Mouse (Mus musculus) T-helper 1 cell (primary cell): ENCODE results near the gene Epb41l4b.

Experiments used
- in situ Hi-C: fragments of 300-600 bp; cut with MboI, MseI; formaldehyde crosslinking; loops from one replicate; pipeline ENCODE4 v1.15.1; 2025; ENCODE audit warnings: high pct_unique_total_duplicates

Gene Epb41l4b

DNA sequence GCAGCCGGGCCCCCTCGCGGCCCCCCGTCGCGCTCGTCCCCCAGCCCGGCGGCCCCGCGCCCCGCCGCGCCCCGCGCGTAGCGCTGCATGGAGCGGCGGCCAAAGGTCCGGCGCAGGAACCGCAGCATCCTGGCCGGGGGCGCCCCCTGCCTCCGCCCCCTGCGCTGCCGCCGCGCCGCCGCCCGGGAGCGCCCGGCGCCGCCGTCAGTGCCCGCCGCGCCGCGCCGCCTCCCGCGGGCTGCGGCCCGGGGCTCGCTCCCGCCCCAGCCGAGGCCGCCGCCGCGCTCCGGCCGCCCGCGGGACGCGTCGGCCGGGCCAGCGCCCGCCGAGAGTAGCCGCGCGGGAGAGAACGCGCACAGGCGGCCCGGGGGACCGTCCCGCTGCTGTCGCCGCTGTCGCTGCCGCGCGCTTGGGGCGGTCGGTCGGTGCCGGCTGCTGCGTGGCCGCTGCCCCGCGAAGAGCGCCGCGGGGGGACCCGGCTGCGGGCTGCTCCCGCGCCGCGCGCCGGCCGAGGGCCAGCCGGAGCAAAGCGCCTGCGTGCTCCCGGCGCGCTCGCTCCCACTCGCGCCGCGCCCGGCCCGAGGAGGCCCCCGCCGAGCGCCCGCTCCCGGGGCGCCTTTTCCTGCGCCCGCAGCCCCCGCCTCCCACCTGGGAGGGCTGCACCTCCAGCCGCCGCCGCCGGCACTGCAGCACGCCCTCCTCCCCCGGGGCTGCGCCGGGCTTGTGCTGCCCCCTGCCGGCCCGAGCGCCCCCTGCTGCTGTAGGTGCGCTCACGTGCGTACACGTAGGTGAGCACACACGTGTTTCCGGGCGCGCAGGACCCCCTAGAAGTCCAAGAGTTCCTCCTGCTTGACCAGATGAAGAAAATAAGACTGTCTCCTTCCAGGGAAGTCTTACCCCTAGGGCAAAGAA lies at the start of gene Epb41l4b:
Gene Epb41l4b (minus strand): TSS at position 412 of the 912 bp plus-strand sequence.
- in situ Hi-C loops: no loop called here

DNA sequence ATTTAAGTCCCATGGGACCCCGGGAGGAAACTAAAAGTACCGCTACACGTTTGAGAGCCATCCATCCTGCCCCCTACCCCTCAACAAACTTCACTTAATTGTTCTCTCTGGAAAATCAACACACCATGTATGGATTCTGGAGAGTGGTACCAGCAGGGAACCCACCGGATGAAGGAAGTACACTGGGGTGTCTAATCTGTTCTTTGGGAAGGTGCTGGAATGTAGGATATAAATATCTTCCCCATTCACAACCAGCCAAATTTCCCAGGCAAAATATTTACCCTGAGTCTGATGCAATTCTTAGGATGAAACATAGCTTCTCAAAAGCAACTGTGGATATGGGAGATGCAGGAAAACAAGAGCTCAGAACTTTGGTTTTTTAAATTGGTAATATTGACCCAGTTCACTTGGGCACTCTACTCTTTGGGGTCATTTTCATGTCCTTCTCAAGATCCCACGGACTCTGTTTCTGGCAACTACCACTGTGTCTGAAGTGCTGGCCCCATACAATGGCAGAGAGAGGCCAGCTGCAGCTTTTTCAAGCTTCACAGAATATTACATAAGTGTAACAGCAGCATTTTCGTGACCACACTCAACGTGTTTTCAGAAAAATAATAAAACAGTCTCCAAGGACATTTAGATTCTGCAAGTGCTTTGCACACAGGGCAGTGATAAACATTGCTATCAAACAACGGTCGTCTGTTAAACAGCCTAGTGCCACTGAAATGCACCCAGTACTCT lies 48.5 kb upstream of the Epb41l4b start:
- in situ Hi-C loops: no loop called here

DNA sequence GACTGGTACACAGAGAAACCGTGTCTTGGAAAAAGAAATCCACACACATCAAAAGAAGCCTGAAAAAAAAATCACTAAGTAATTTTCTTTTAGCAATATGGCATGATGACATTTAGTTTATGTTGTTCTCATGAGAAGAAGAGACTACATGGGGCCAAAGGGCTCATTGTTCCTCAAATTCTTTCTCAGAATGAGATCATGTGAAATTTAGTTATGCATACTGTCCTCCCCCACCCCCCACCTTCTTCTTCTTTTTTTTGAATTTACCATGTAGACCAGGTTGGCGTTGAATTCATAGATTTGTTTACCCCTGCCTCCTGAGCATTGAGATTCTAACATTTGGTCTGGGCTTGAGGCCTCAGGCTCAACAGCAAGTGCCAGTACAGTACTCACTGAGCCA lies 46.6 kb upstream of the Epb41l4b start:
- in situ Hi-C loops: no loop called here

DNA sequence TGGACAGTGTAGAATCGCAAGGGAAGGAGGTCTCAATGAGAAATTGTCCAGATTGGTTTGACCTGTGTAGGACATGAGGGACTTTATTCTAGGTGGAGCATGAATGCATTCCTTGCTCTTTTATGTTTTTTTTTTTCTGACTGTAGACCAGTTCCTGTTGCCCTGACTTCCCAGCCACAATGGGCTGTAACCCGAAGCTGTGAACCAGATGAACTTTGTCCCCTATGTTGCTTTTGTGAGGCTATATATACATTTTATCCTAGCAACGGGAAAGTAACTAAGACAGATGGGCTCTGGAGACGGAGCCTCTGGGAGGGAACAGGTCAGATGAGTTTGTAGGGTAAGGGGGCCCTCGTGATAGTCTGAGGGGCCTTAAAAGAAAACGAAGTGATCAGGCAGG lies 42.8 kb upstream of the Epb41l4b start:
- in situ Hi-C loops: no loop called here

DNA sequence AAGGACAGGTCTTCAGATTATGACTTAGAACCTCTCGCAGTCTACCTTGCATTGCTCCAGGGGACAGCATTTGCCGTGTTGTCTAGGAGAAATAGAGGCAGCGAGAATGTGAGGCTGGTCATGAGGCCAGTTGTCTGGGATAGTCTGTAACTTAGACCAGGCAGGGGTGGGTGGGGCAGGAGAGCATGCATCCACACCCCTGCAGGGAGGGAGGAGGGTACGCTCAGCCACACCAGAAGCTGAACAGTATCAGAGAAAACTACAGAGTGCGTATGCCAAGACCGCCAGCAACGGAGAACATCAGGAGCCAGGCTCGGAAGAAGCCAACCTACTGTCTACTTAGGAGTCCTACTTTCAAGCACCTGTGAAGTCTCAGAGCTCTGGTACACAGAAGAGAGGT lies 42.2 kb upstream of the Epb41l4b start:
- in situ Hi-C loops: no loop called here

DNA sequence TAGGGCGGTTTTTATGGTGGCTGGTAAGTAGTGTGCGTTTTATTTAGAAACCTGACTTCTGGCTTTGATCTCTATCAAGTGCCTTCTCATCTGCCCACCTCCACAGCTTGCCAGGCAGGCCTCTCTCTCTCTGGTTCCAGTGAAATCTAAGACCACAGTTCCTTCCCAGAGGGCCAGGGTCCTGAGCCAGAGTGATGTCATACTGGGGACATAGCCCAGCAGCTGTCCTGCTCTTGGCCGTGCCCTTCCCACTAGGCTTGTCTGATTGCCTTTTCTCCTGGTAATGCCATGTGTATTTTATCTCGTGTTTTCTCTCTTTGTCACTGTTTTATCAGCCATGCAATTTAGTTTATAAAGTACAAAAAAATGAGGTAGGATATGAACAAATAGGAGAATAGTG lies 40.3 kb upstream of the Epb41l4b start:
- in situ Hi-C loops: loop anchor here (5.0 kb wide), 1 partner anchor 106 kb away; no protein-coding TSS in a partner anchor

DNA sequence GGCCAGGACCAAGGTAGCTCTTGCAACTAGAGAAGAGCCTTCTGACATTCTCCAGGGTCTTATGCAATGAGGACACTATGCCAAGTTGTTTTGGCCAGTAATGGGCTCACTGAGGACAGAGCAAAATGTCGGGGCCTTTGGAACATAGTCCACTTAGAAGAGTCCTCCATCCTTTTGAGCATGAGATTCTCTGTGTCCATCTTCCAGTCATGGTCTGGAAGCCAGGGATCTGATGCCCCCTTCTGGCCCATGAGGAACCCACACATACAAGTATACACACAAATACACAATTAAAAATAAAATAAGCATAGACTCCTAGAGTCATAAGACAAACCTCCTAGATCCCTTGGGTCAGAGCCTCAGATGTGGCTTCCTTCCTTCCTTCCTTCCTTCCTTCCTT lies 38.3 kb upstream of the Epb41l4b start:
- in situ Hi-C loops: loop anchor here (5.0 kb wide), 1 partner anchor 104 kb away; no protein-coding TSS in a partner anchor

DNA sequence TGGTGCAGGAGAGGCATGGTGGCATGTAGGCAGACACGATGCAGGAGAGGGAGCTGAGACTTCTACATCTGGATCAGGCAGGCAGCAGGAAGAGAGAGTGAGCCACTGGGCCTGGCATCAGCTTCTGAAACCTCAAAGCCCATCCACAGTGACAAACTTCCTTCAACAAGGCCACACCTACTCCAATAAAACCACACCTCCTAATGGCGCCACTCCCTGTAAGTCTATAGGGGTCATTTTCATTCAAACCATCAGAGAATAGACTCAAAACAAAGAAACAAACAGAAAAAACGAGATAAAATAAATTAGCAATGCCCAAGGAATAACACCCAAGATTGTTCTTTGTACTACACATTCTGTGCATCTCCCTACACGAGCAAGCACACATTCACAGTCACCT lies 35.6 kb upstream of the Epb41l4b start:
- in situ Hi-C loops: no loop called here

DNA sequence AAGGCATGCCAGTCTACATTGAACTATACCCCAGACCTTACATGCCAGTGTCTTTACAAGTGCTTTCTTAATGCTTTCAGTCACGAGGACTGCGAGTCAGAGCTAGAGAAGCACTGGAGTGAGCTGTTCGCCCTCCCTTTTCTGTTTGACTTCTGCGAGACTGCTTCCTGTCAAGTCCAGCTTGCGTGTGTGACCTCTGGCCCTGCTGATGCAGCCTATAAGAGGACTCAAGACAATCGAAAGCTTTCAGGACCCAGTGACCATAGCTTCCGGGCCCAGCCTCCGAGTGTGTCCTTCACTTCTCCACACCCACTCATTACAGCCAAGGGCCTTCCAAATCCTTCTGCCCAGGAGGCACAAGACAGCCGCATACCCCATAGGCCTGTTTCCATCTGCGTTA lies 32.1 kb upstream of the Epb41l4b start:
- in situ Hi-C loops: no loop called here

DNA sequence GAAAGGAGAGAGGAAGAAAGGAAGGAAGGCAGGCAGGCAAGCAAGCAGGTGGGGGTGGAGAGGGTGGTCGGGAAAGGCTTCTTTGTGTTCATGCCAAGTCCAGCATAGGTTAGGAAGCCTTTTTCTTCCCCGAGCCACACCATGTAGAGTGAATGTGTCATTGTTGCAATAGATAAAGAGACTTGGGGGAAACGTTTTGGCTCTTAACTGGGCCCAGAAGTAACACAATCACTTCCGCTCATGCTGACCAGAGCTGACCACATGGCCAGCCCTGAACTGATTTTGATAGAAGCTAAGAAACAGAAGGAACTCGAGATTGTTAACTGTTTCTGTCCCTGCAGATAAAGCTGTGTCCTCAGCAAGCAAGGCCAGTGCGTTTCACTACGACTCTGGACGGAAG lies 29.6 kb upstream of the Epb41l4b start:
- in situ Hi-C loops: no loop called here

DNA sequence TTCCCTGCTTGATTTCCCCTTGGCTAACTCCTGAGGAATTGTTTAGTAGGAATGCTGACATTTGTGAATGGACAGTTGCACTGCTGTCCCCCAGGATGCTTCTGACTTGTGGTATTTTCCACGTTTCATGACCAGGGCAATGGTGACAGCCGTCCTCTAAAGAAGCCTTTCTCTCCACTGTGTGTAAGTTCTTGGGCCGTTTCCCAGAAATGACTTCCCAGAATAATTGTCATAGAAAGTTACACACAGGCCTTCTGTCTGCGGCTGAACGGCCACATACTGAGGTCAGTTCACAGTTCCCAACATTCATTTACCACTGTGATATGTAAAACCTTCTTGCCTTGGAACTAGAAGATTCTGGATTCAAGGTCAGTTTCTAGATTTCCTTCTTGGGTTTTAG lies 28.6 kb upstream of the Epb41l4b start:
- in situ Hi-C loops: no loop called here

DNA sequence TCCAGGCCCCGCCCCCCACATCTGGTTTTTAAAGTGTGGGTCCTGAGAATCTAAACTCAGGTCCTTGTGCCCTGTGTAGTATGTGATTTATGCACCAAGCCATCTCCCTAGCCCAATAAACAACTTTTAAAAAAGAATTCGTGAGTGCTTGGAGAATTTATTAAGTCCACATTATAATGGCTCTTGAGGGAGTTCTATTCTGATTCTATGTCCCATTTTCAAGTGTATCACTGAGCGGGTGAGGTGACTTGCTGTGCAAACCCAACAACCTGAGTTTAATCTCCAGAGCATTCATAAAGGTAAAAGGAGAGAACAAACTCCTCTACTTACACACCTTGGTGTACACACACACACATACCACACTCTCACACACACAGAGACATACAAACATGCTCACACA lies 25.4 kb upstream of the Epb41l4b start:
- in situ Hi-C loops: no loop called here

DNA sequence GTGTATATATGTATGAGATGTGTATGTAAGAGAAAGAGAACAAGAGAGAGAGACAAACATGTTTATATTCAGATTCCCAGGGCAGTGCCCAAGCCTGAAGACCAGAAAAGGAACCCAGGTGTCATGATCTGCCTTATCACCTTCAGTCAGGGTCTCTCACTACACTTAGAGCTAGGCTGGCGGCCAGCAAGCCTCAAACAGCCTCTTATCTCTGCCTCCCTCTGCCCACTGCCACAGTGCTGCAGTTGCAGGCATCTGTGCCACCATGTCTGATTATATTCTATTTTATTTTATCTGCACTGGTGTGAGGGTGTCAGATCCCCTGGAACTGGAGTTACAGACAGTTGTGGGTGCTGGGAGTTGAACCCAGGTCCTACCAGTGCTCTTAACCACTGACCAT lies 25.0 kb upstream of the Epb41l4b start:
- in situ Hi-C loops: no loop called here

DNA sequence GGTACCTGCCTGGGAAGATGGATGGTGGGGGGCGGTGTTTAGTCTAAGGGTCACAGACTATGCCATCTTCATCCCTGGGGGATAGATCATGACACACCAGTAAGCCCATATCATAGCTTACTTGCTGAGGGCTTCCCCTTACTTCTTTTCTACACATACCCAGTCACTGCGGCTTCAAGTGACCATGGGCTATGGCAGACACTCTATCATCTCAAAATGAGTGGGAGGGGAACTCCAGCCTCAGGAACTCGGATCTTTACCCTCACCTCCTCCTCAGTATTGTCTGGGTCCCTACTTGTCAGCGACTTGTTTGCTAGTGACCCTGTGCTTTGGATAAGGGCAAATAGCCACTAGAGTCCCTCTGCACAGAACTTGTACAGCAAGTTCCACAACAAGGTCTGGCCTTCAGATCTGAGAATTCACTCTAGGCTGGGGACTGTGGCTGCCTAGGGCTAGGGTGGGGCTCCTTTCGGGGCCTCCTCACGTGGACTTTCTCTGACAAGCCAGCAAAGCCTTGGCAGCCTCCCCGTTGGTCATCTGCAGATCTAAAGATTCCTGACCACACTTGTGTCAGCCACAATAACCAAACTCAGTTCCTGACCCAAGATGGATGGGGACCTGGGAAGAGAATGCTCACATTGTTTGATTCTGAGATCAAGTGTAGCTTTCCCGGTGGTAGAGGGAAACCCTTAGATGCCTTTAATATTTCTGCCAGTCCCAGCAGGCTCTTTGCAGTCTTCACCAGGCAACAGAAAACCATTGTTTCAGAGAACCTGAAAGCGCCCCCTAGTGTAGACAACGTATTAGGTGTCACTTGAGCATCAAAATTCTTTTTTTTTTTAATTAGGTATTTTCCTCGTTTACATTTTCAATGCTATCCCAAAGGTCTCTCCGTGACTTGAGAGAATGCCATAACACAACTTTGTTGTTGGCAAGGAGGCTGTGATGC lies 24.0 kb upstream of the Epb41l4b start:
- in situ Hi-C loops: no loop called here

DNA sequence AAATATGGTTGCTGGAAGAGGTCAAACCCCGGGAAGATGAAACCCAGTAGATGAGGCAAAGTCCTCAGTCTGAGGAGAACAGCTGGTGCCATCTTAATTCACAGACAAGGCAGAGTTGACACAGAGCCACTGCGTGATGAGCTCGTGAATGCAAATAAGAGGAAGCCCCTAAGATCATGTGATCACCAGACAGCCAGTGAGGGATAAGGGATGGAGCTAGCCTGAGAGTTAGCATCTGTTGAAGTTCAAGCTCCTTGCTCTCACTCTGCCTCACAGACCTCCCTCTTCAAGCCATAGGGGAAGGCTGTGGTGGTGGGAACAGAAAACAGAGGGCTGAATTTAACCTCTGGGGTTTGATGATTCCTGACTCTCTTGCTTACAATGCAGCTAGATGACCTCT lies 22.4 kb upstream of the Epb41l4b start:
- in situ Hi-C loops: no loop called here

DNA sequence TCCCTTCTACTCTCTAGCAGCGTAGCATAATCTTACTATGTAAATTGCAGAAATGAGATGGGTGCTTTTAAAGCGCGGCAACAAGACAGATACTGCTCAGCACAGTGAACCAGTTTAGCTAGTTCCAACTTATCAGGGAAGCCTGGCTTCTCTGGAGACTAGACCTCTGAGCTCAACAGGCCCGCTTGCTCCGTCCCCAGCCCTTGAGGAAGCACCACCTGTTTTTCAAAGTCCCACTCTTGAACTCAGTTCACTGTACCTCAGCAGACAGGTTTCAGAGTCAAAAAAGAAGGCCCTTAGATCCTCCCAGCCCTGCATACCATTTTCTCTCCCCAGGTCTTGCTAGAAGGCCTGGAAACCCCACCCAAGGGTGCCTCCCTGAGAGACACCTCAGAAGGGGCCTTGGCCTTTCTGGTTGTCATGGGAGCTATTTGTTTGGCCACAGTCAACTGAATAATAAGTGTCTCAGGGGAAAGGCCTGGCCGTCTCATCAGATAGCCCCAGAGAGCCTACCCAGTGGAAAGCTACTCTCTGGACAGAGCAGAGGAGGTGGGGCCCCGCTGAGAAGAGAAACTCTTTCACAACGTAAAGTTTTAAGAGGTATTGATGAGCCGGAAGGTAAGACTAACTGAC lies 21.5 kb upstream of the Epb41l4b start:
- in situ Hi-C loops: no loop called here

DNA sequence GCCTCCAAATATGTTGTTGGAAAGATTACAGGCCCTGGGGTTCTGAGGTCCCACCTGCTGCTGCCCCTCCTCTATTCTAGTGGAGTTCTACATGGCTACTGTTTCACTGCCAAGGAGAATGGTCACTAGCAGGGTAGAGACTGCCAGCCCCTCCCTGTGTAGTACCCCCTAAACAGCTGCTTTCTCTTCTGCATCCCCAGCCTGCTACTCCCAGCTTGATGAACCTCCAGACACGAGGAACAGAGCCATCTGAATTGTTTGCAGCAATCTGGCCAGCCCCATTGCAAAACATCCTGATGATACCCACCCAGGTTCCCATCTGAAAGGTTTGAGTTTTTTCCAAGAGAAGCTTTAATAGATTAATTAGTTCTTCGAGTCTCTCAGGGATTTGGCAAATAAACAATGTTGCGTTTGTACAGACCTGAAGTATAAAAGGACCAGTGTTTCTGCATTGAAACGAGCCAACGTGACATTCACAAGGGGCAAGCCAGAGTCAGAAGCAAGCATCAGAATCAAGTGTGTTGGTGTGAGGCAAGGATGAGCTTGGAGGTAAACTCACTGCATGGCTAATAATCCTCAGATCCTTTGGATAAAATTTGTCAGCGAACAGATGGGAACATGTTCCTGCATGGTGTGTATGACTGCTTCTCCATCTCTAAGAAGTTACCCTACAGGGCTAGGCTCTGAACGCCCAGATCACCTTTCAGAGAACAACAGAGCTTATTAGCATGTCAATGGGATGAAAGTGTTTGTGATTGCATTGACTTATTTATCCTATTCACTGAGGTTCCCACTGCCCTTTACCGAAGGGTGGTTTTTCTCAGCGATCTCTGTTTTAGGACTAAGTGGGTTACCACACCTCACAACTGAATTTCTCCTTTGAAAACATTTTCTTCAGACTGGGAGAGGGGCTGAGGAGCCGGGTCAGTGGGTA lies 19.8 kb upstream of the Epb41l4b start:
- in situ Hi-C loops: no loop called here

DNA sequence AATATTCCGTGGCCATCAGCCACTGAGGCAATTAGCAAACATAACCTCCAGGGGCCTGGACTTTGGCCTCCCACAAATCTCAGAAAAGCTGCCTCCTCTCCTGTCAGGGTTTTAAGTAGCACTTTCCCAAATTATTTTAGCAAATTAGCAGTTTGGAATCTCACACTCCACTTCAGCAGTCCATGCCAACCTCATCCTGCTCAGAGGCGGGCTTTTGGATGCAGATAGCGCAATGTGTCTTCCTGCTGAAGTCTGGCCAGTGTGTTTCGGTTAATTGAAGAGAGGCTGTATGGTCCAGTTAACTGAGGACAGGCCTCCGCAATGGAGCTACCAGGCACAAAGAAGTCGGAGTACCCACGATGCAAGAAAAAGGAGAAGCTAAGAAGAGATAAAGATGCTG lies 17.3 kb upstream of the Epb41l4b start:
- in situ Hi-C loops: no loop called here

DNA sequence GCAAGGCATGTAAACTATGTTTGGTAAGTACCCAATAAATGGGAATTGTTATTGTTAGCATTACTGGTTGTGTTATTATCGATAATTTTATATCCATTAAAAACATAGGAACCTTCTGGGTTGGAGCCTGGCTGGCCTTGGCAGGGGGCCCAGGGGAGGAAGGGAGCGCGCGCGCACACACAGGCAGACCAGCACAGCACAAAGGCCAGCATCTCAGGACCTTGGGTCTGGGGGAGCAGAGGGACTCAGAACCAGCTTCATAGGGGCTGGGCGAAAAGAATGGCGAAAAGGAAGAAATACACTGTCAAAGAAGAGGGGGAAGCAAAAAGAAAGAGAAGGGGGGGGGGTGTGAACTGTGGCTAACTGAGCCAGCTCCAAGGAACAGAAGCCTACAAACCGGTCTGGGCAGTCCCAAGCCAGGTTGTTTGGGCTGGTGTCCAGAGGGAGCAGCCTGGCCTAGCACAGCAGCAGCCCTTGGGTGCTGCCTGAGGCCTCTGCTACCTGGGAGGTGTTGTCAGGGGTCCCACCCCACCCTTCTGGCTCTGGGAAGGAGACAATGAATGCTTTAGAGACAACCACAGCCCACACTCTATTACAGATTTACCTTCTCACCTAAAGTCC lies 13.4 kb upstream of the Epb41l4b start:
- in situ Hi-C loops: no loop called here

DNA sequence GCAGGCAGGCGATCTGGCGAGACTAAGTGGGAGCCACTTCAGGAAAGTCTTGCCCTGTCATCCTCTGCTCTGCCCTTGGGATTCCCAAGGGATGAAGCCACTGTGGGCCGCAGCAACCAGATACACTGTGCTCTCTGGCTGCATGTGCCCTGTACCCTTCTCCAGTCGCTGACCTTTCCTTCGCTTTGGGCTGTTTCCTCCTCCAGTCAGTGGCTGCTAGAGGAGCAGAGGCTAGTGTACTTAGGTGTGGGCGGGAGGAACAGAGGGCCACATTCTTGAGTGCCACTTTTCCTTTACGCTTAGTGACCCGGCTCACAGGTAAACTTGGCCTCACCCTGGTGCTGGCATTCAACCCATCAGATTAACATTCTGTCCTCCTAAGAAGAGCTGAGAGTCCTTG lies 10.6 kb upstream of the Epb41l4b start:
- in situ Hi-C loops: no loop called here
